Mouse (Mus musculus): Measurements from ENCODE around the gene Rpl18a. TPM values are rescaled to one million over a fixed set of nuclear protein-coding genes. Genes with fewer than 3 reads are reported as not detected.

The Rpl18a gene
- total RNA-seq, 2 experiments from 2014 or later: 698 to 704 TPM

- Histone ChIP-seq H3K27ac (no peak overlapping the region), H3K4me3 (no peak overlapping the region)
- no peak for DNase-seq (ENCODE audit: low spot score in 2 of 2)
- TF ChIP-seq CTCF (conservative IDR thresholded peaks at IDR 0.05): no peak
Observed at GRCm38 (mm10) chr8:70871195-70871807, 25.9 kb downstream of the Rpl18a start.

- DNase-seq (ENCODE audit: low spot score in 2 of 2): peak; percentile 63 to 73
- peak; percentile 95 for TF ChIP-seq CTCF (conservative IDR thresholded peaks at IDR 0.05)
- peak overlapping the region; percentile 28; the same call in 1 of the 2 replicates for H3K27ac ChIP-seq
Observed at GRCm38 (mm10) chr8:70869601-70870041, 27.6 kb downstream of the Rpl18a start.

GRCm38 (mm10) chr8:70869199-70869571 lies 28.0 kb downstream of the Rpl18a start:
- no peak overlapping the region for H3K4me3 ChIP-seq

More at GRCm38 (mm10) chr8:70869601-70870041, 27.6 kb downstream of the Rpl18a start:
- H3K4me3 ChIP-seq: no peak overlapping the region

GRCm38 (mm10) chr8:70868559-70869198 lies 28.5 kb downstream of the Rpl18a start:
- Histone ChIP-seq H3K27ac (no peak overlapping the region), H3K4me3 (no peak overlapping the region)
- TF ChIP-seq CTCF (conservative IDR thresholded peaks at IDR 0.05): no peak
- DNase-seq (ENCODE audit: low spot score in 2 of 2): no peak

More at GRCm38 (mm10) chr8:70869199-70869571, 28.0 kb downstream of the Rpl18a start:
- no peak for TF ChIP-seq CTCF (conservative IDR thresholded peaks at IDR 0.05)
- no peak for DNase-seq (ENCODE audit: low spot score in 2 of 2)
- H3K27ac ChIP-seq: no peak overlapping the region

GRCm38 (mm10) chr8:70866566-70866965 lies 30.6 kb downstream of the Rpl18a start:
- Histone ChIP-seq H3K27ac (no peak overlapping the region), H3K4me3 (no peak overlapping the region)
- no peak for TF ChIP-seq CTCF (conservative IDR thresholded peaks at IDR 0.05)
- DNase-seq (ENCODE audit: low spot score in 2 of 2): no peak

- peak overlapping the region; percentile 77 for H3K4me3 ChIP-seq
- DNase-seq (ENCODE audit: low spot score in 2 of 2): no peak
- TF ChIP-seq CTCF (conservative IDR thresholded peaks at IDR 0.05): no peak
- peak overlapping the region; percentile 43; the same call in 1 of the 2 replicates for H3K27ac ChIP-seq
Observed at GRCm38 (mm10) chr8:70866001-70866520, 31.2 kb downstream of the Rpl18a start.

GRCm38 (mm10) chr8:70865350-70866000 lies 31.7 kb downstream of the Rpl18a start:
- TF ChIP-seq CTCF (conservative IDR thresholded peaks at IDR 0.05): peak; percentile 15; the same call in 1 of the 2 replicates
- DNase-seq (ENCODE audit: low spot score in 2 of 2): peak; percentile 99
- H3K4me3 ChIP-seq: peak overlapping the region; percentile 77

GRCm38 (mm10) chr8:70864712-70865221 lies 32.4 kb downstream of the Rpl18a start:
- Histone ChIP-seq H3K27ac (peak overlapping the region; percentile 97), H3K4me3 (peak overlapping the region; percentile 77)
- no peak for TF ChIP-seq CTCF (conservative IDR thresholded peaks at IDR 0.05)
- no peak for DNase-seq (ENCODE audit: low spot score in 2 of 2)

More at GRCm38 (mm10) chr8:70865350-70866000, 31.7 kb downstream of the Rpl18a start:
- peak overlapping the region; percentile 97 for H3K27ac ChIP-seq

GRCm38 (mm10) chr8:70863956-70864711 lies 33.1 kb downstream of the Rpl18a start:
- no peak for DNase-seq (ENCODE audit: low spot score in 2 of 2)
- Histone ChIP-seq H3K27ac (no peak overlapping the region), H3K4me3 (peak overlapping the region; percentile 34)
- no peak for TF ChIP-seq CTCF (conservative IDR thresholded peaks at IDR 0.05)

GRCm38 (mm10) chr8:70862824-70863641 lies 34.2 kb downstream of the Rpl18a start, which contains the start of gene Kcnn1:
Gene Kcnn1, minus strand, starts transcription at chr8:70863258.
- peak; percentile 44 for TF ChIP-seq CTCF (conservative IDR thresholded peaks at IDR 0.05)
- peak within 1 kb of the TSS; percentile 34 for H3K4me3 ChIP-seq
- no peak within 1 kb of the TSS for H3K27ac ChIP-seq
- DNase-seq (ENCODE audit: low spot score in 2 of 2): no peak

- DNase-seq (ENCODE audit: low spot score in 2 of 2): no peak
- no peak for TF ChIP-seq CTCF (conservative IDR thresholded peaks at IDR 0.05)
- Histone ChIP-seq H3K4me3 (no peak overlapping the region), H3K27ac (0 out of 2 replicates have a peak overlapping the region, but pooled peaks have one; percentile 82)
Observed at GRCm38 (mm10) chr8:70857516-70857915, 39.7 kb downstream of the Rpl18a start.
